Mouse (Mus musculus) kidney, adult 2 months (tissue): ENCODE data around the gene Rbfox1.

Experiments
- CTCF ChIP-seq: fragments of 200-500 bp; conservative IDR thresholded peaks from 2 replicates; pipeline ENCODE4 v1.5.1; 2011; ENCODE audit warnings: low read depth, mild to moderate bottlenecking, control low read depth, low read length, moderate library complexity, mixed read lengths; ENCODE audit not compliant: insufficient read depth, insufficient read length
- POLR2A ChIP-seq: fragments of 200-500 bp; IDR thresholded peaks from one replicate; pipeline ENCODE4 v1.6.1; 2011; ENCODE audit warnings: low read depth, low read length, control low read depth

DNA sequence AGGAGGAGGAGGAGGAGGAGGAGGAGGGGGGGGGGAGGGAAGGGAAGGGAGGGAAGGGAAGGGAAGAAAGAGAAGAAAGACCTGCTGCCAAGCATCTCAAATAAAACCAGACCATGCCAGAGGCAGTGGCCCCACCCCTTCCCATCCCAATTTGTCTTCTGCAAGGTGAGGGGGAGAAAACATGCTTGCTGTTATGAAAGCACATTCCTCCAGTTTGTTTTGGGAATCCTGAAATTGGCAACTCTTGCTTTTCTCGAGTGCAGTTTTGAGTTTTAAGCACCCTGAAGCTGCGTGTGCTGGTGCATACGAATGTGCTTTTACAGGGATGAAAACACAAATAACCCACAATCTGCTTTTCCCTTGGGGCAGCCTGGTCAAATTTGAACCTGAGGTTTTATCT is 380.5 kb downstream of the Rbfox1 start:
- TF ChIP-seq CTCF: no peak
- TF ChIP-seq POLR2A: no peak
